Mouse (Mus musculus) ovary, adult 18-20 months (tissue): Measurements from ENCODE around the gene Pex6.
A peak's percentile ranks its signal among the peaks of the same experiment; 100 is the strongest.

Source experiments
- DNase-seq: peaks from one replicate; pipeline ENCODE4 v3.0.0; 2022; ENCODE audit warnings: low spot score, mixed read lengths

Pex6 gene

GRCm38 (mm10) chr17:46710959-46711597 lies at the start of gene Pex6:
Gene Pex6, plus strand, starts transcription at chr17:46711463.
- DNase-seq: peak; percentile 84

- no peak for DNase-seq
These were observed 49.3 kb upstream of the Pex6 start for GRCm38 (mm10) chr17:46661981-46662380.

GRCm38 (mm10) chr17:46662730-46663129 lies 48.5 kb upstream of the Pex6 start:
- no peak for DNase-seq

GRCm38 (mm10) chr17:46667712-46668111 lies 43.6 kb upstream of the Pex6 start:
- DNase-seq: no peak

GRCm38 (mm10) chr17:46669911-46670310 lies 41.4 kb upstream of the Pex6 start:
- no peak for DNase-seq

- peak; percentile 85 for DNase-seq
These were observed 37.3 kb upstream of the Pex6 start, which contains the start of gene Rrp36 for GRCm38 (mm10) chr17:46673850-46674529. Gene Rrp36, minus strand, starts transcription at chr17:46674352.

- no peak for DNase-seq
These were observed 36.6 kb upstream of the Pex6 start for GRCm38 (mm10) chr17:46674530-46675283.

GRCm38 (mm10) chr17:46678416-46678815 lies 32.8 kb upstream of the Pex6 start, which contains the start of gene Mea1:
Gene Mea1, plus strand, starts transcription at chr17:46678793.
- DNase-seq: no peak

GRCm38 (mm10) chr17:46678911-46679310 lies 32.4 kb upstream of the Pex6 start:
- no peak for DNase-seq

GRCm38 (mm10) chr17:46679843-46680759 lies 31.2 kb upstream of the Pex6 start:
- DNase-seq: no peak

- peak; percentile 98 for DNase-seq
These were observed 30.4 kb upstream of the Pex6 start, which contains the start of gene Klhdc3 for GRCm38 (mm10) chr17:46680760-46681373. Gene Klhdc3, minus strand, starts transcription at chr17:46680914.

GRCm38 (mm10) chr17:46681466-46682118 lies 29.7 kb upstream of the Pex6 start:
- DNase-seq: no peak

- no peak for DNase-seq
These were observed 28.4 kb upstream of the Pex6 start for GRCm38 (mm10) chr17:46682654-46683389.

GRCm38 (mm10) chr17:46685913-46686312 lies 25.4 kb upstream of the Pex6 start:
- no peak for DNase-seq

- no peak for DNase-seq
These were observed 20.6 kb upstream of the Pex6 start for GRCm38 (mm10) chr17:46690665-46691064.

GRCm38 (mm10) chr17:46691390-46691789 lies 19.9 kb upstream of the Pex6 start:
- DNase-seq: no peak

GRCm38 (mm10) chr17:46694517-46695063 lies 16.7 kb upstream of the Pex6 start:
- DNase-seq: no peak

GRCm38 (mm10) chr17:46698515-46698914 lies 12.7 kb upstream of the Pex6 start:
- DNase-seq: no peak

- no peak for DNase-seq
These were observed 12.0 kb upstream of the Pex6 start for GRCm38 (mm10) chr17:46699245-46699644.

- no peak for DNase-seq
These were observed 11.4 kb upstream of the Pex6 start for GRCm38 (mm10) chr17:46699912-46700311.
